Mouse (Mus musculus) stomach, postnatal 0 days (tissue): Measurements from ENCODE around the gene Pdzd4.

Experiments used
- CTCF ChIP-seq: IDR thresholded peaks from 2 replicates; pipeline ENCODE4 v1.5.1; 2016; ENCODE audit warnings: antibody characterized with exemption, low read depth, mild to moderate bottlenecking, moderate library complexity
- EP300 ChIP-seq: optimal IDR thresholded peaks from 2 replicates; pipeline ENCODE3; 2016; ENCODE audit warnings: antibody characterized with exemption

- TF ChIP-seq CTCF, result no peak
- no peak for TF ChIP-seq EP300
Measured at GRCm38 (mm10) chrX:73871474-73871873, 46.7 kb upstream of the Pdzd4 start.
